13 mouse cellular contexts compared by ENCODE assay signal in genomic region chr16:14058541-14058940, GRCm38 (mm10).
DNase-seq lines count a peak whose midpoint lies in the region; ATAC-seq and TF ChIP-seq lines count a peak whose summit lies in the region.
"Had no signal": no experiment of that assay in that cellular context is flagged by ENCODE, and none has a peak within 500 bp of the region (broad histone marks: within the 10 kb centered on the region; RNA-seq: fewer than 3 reads in every experiment).

No protein-coding gene starts in this region.

- TF ChIP-seq CTCF in forebrain, postnatal 0 days (IDR thresholded peaks at IDR 0.05; ENCODE audit: low read depth) = no peak
- no peak for TF ChIP-seq CTCF in midbrain, postnatal 0 days (IDR thresholded peaks at IDR 0.05)

- no peak for ATAC-seq in hindbrain, embryonic 15.5 days (ENCODE audit: low FRiP score, low read depth)
- no peak for ATAC-seq in hindbrain, embryonic 14.5 days (ENCODE audit: low FRiP score)
- ATAC-seq in forebrain, postnatal 0 days = peak; percentile 65; the same call in 1 of the 2 replicates
- ATAC-seq in midbrain, postnatal 0 days (ENCODE audit: low FRiP score) = no peak

- 5% methylated on average over 1 of the region's 1 CpGs for WGBS in hindbrain, embryonic 15.5 days
- whole genome bisulfite sequencing in hindbrain, embryonic 14.5 days = 9% methylated on average over 1 of the region's 1 CpGs
- 5% methylated on average over 1 of the region's 1 CpGs for WGBS in forebrain, postnatal 0 days
- WGBS in midbrain, postnatal 0 days = 8% methylated on average over 1 of the region's 1 CpGs

- no peak overlapping the region for H3K4me2 ChIP-seq in hindbrain, embryonic 15.5 days
- H3K4me2 ChIP-seq in hindbrain, embryonic 14.5 days (replicated peaks) = no peak overlapping the region
- no peak overlapping the region for H3K4me2 ChIP-seq in forebrain, postnatal 0 days (ENCODE audit: low read depth)
- H3K4me2 ChIP-seq in midbrain, postnatal 0 days (ENCODE audit: low read depth, low read length, poor library complexity, severe bottlenecking) = no peak overlapping the region
- H3K4me2 ChIP-seq: limb, embryonic 15.5 days had no signal

- DNase-seq in hindbrain, embryonic 14.5 days (ENCODE audit: low spot score) = no peak
- peak; percentile 38 for DNase-seq in embryo, embryonic 10.5 days (ENCODE audit: low spot score)
- DNase-seq in forebrain, postnatal 0 days = peak; percentile 13
- peak; percentile 10 for DNase-seq in midbrain, postnatal 0 days (ENCODE audit: low spot score)
- DNase-seq in spleen, postnatal 4 days (ENCODE audit: low spot score in 2 of 2) = no peak
- DNase-seq in cerebellum, adult 9-10 months = no peak
- DNase-seq: adrenal gland, postnatal 14 days; B cell, adult 2 months; heart, postnatal 4 days; kidney, adult 11 months; lung, adult 2 months had no signal

- no peak overlapping the region for H3K4me3 ChIP-seq in hindbrain, embryonic 15.5 days
- no peak overlapping the region for H3K4me3 ChIP-seq in hindbrain, embryonic 14.5 days (replicated peaks; ENCODE audit: low read length)
- H3K4me3 ChIP-seq in forebrain, postnatal 0 days (ENCODE audit: low read depth, low read length) = no peak overlapping the region
- no peak overlapping the region for H3K4me3 ChIP-seq in midbrain, postnatal 0 days (ENCODE audit: low read depth, low read length)
- H3K4me3 ChIP-seq: limb, embryonic 15.5 days had no signal

- H3K4me1 ChIP-seq in hindbrain, embryonic 15.5 days (replicated peaks) = no peaks in the 10 kb centered on the region
- no peaks in the 10 kb centered on the region for H3K4me1 ChIP-seq in hindbrain, embryonic 14.5 days (replicated peaks; ENCODE audit: control insufficient read depth, insufficient read depth, low read length)
- no peaks in the 10 kb centered on the region for H3K4me1 ChIP-seq in forebrain, postnatal 0 days (ENCODE audit: insufficient read depth)
- H3K4me1 ChIP-seq in midbrain, postnatal 0 days (ENCODE audit: insufficient read depth, low read length) = no peaks in the 10 kb centered on the region
- H3K4me1 ChIP-seq: limb, embryonic 15.5 days had no signal

- no peaks in the 10 kb centered on the region for H3K36me3 ChIP-seq in hindbrain, embryonic 15.5 days
- H3K36me3 ChIP-seq in hindbrain, embryonic 14.5 days (replicated peaks; ENCODE audit: control insufficient read depth, insufficient read depth) = 0 out of 2 replicates have a peak, but pooled peaks cover 7% of the 10 kb centered on the region
- H3K36me3 ChIP-seq in forebrain, postnatal 0 days (ENCODE audit: insufficient read depth) = no peaks in the 10 kb centered on the region
- no peaks in the 10 kb centered on the region for H3K36me3 ChIP-seq in midbrain, postnatal 0 days (ENCODE audit: insufficient read depth, low read length)
- H3K36me3 ChIP-seq: limb, embryonic 15.5 days had no signal

- H3K27me3 ChIP-seq in hindbrain, embryonic 15.5 days = no peaks in the 10 kb centered on the region
- no peaks in the 10 kb centered on the region for H3K27me3 ChIP-seq in hindbrain, embryonic 14.5 days (ENCODE audit: control insufficient read depth, insufficient read depth, low read length)
- H3K27me3 ChIP-seq in forebrain, postnatal 0 days (ENCODE audit: insufficient read depth, low read length) = no peaks in the 10 kb centered on the region
- H3K27me3 ChIP-seq in midbrain, postnatal 0 days (ENCODE audit: insufficient read depth, low read length) = no peaks in the 10 kb centered on the region
- H3K27me3 ChIP-seq: limb, embryonic 15.5 days had no signal

- H3K9me3 ChIP-seq in hindbrain, embryonic 15.5 days = no peaks in the 10 kb centered on the region
- H3K9me3 ChIP-seq in hindbrain, embryonic 14.5 days (ENCODE audit: control insufficient read depth, low read length) = no peaks in the 10 kb centered on the region
- H3K9me3 ChIP-seq in forebrain, postnatal 0 days (ENCODE audit: low read length) = no peaks in the 10 kb centered on the region
- no peaks in the 10 kb centered on the region for H3K9me3 ChIP-seq in midbrain, postnatal 0 days (ENCODE audit: low read length)
- H3K9me3 ChIP-seq: limb, embryonic 15.5 days had no signal

- H3K9ac ChIP-seq in hindbrain, embryonic 15.5 days = no peak overlapping the region
- H3K9ac ChIP-seq in hindbrain, embryonic 14.5 days = no peak overlapping the region
- H3K9ac ChIP-seq in forebrain, postnatal 0 days = no peak overlapping the region
- H3K9ac ChIP-seq in midbrain, postnatal 0 days (replicated peaks; ENCODE audit: low read length, poor library complexity, severe bottlenecking) = no peak overlapping the region
- H3K9ac ChIP-seq: limb, embryonic 15.5 days had no signal

- 0 out of 2 replicates have a peak overlapping the region, but pooled peaks have one; percentile 25 for H3K27ac ChIP-seq in hindbrain, embryonic 15.5 days (replicated peaks)
- H3K27ac ChIP-seq in hindbrain, embryonic 14.5 days = no peak overlapping the region
- no peak overlapping the region for H3K27ac ChIP-seq in forebrain, postnatal 0 days (ENCODE audit: low read depth, low read length)
- no peak overlapping the region for H3K27ac ChIP-seq in midbrain, postnatal 0 days (ENCODE audit: low read depth, low read length)
- H3K27ac ChIP-seq: limb, embryonic 15.5 days had no signal

Comparison
In these comparisons a context has a peak if more than half of its experiments do, and no peak if none do; other contexts are left out.
1. DNase-seq: peak in embryo, embryonic 10.5 days (single experiment), forebrain, postnatal 0 days (single experiment) and midbrain, postnatal 0 days (single experiment); none in hindbrain, embryonic 14.5 days (single experiment), spleen, postnatal 4 days (0 of 2) and cerebellum, adult 9-10 months (single experiment).